Mouse (Mus musculus) R1 (cell line): ENCODE results near the gene Atp6v1c2.

Source experiments
- DNase-seq: peaks from one replicate; pipeline ENCODE4 v3.0.0-alpha.2; 2018; ENCODE audit warnings: low read depth, low spot score

Atp6v1c2 gene

DNA sequence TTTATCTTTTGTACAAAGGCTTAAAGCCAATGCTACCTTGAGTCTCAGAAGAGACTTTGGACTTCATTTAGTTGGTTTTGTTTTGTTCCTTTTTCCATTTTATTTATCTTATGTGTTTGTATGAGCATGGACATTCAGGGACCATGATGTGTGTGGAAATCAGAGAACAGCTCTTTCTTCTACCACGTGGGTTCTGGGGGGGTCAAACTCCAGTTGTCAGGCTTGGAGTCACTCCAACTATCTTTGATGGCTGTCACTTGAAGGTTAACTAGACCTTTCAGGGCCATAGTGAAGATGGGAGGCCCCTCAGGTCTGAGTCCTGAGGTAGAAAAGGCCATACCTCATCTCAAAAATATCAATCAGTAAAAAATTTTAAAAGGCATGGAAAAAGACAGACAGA, 4.3 kb upstream of the Atp6v1c2 start:
- no peak for DNase-seq

DNA sequence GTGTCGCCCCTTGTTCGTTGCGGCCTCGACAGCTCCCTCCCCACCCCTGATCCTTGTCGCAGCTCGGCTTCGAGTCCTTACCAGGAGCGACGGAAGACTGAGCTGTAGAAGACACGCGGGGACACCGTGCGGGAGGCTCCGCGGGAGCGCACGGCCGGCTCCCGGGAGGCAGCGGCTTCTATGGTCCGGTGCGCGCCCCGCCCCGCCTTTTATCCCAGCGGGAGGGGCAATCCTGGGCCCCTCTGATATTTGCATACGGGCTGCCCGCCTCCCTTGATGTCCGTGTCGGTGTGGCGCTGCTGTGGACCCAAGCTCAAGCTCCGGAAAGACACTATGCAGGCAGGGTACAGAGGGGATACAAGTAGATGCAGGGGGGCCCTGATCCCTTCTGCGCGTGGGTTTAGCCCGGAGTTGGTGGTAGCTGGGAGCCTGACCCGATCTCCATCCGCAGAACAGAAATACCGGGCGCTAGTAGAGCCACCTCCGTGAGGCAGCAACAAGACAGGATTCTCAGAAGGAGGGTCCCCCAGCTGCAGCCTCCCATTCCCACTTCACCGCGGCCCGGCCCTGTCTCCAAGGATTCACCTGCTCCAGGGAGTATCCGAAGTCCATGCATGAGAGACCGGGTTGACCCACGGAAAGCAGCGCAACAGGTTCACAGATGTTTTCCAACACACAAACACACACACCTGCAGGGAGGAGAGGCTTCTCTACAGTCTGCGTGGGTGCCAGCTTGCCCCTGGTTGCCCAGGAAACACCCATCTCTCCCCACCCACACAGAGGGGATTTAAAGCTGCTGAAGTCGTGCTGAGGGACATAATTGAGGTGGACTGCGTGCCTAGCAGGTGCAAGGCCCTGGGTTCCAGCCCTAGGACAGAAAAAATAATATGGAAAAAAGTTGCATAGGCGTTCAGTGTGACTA, 4.3 kb downstream of the Atp6v1c2 start:
- peak; percentile 39 for DNase-seq

DNA sequence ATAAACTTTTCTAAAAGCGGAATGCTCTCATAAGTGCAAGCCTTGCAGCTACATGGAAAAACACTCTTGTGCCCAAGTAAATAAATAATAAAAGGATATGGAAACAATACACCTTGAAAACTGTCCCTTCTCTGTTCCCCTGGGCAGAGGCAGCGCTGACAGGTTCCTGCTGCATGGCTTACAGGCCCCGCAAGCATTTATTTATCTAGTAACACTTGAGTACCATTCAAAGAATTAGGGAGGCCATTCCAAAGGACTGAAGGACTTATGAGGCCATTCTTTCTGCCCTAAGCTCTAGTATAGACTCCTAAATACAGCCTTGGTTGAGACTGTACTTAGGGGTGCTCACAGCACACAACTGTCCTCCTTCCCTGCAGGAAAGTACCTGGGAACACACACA, 10.7 kb downstream of the Atp6v1c2 start:
- no peak for DNase-seq

DNA sequence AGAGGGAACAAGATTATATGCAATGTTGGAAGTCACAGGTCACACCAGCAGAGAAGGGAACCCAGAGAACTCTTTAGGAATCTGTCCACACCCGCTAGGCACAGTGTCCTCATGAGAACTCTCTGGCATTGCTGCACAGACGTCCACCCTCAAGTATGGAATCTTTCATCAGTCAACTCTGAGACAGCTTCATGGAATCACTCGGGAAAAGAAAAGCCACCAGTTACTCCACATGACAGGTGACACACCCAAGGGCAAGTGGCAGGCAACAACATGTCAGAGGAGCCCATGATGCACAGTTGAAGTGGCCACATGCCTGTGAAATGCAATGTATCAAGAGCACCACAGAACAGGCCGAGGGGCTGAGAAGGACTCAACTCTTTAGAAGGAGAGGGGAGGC, 11.2 kb downstream of the Atp6v1c2 start:
- no peak for DNase-seq

DNA sequence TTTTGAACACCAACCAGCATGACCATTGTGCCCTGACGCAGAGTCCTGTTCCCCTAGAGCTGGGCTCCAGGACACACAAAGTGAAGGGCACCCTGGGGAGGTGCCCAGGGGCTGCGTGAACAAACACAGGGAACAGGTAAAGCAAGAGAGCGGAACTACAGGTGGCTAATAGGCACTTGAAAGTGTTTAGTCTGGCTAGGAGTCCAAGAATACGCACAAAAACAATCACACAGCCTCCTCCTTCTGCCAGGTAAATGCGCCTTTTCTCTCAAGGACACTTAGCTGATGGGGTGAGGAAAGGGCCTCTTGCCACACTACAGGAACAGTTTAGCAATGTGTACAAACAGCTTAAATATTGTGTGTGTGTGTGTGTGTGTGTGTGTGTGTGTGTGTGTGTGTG, 13.1 kb downstream of the Atp6v1c2 start:
- no peak for DNase-seq

DNA sequence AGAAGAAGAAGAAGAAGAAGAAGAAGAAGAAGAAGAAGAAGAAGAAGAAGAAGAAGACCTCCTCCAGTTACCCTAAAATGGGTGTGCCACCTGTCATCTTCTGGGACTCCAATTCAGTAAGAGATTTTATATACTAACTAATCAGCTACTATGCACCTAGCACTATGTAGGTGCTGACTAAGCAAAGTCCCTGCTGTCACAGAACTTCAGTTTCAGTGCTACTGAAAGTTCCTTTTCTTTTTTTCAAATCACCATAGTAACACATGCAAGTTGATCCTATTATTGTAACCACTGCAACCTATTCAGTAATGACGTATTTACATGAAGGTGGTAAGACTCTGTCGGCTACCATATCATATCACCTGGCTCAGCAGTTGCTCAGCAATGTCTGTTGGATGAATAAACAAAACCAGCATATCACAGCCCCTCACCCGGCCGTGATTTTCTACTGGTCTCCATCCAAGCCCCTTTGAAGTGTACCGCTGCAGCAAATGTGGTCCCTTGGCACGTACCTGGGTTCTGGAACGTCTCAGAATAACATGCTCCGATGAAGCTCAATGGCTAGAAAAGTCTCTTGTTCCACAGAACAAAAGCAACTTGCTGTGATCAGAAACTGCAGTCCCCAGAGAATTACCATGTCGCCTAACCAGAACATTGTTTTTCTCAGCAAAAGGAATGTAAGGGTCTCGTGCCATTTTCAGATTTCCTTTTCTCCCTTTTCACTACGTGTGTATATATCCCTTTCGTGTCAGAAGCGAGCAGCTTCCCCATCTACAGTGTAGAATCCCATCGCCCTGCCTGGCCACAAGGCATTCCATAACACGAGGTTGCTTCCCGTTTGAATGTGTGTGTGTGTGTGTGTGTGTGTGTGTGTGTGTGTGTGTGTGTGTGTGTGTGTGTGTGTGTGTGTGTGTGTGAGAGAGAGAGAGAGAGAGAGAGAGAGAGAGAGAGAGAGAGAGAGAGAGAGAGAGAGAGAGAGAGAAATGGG, 18.0 kb downstream of the Atp6v1c2 start:
- no peak for DNase-seq

DNA sequence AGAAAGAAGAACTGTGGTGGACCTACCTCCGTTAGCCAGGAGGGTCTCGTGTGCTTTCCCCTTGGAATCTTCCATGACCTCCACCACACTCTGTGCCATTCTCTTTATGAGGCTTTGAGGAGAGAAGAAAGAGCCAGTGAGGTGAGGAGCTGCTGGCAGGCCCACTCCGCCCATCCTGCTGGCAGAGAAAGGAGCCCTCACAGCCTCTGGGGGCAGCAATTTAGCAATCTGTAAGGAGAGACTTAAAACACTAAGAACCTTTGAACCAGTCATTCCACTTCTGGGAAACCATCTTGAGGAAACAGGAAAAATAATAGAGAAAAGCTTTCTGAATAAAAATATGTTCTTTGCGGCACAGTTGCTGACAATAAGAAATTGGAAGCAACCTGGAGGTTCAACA, 20.9 kb downstream of the Atp6v1c2 start:
- DNase-seq: no peak

DNA sequence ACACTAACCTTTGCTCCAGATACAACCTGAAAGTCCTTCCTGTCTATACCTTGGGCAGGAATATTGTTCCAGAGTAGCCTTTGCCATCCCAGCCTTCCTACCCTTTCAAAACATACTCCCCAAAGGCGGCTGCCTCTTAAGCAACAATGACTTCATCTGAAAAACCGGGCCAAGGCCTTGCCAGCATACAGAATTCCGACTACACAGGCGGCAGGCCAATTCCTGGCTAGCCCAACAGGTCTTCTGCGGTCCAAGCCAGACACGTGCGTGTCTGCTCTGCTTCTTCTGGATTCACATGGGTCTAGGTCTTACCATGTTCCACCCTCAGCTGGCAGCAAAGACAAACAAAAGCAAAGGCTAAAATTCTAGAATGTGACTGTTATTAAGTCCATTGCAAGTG, 23.7 kb downstream of the Atp6v1c2 start:
- no peak for DNase-seq

DNA sequence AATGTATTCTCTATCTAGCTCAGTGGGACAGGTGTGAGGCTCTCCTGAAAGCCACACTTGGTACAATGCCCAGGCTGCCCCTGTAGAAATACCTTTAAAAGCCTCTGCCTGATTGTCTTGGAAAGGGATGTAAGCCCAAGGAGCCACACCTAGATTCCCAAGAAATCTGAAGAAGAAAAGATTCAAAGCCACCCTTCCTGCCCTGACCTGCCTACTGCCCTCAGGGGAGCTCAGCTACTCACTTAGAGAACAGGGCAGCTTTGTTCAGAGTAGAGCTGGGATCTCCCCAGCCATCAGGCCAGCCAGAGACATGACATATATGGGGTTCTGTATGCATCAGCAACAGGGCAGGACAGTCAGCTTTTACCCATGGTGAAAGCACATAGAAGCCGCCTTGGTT, 29.3 kb downstream of the Atp6v1c2 start:
- peak; percentile 67 for DNase-seq

DNA sequence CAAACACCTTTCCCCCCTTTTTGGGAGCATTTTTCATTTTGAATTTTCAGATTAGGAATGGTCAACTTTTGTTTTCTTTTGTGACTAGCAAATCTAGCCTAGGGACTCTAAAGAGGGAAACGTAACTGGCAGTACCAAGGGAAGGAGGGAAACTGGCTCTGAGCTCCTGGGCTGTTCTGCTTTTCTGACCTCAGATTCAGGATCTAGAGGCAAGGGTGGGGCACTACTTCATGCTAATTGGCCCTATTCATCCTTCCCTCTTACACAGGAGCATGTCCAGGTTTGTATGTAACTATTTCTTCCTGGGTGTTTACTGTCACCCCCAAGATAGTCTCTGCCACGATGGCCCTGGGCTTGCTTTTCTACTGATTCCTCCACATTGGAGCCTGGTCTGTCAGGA, 32.3 kb downstream of the Atp6v1c2 start:
- no peak for DNase-seq

DNA sequence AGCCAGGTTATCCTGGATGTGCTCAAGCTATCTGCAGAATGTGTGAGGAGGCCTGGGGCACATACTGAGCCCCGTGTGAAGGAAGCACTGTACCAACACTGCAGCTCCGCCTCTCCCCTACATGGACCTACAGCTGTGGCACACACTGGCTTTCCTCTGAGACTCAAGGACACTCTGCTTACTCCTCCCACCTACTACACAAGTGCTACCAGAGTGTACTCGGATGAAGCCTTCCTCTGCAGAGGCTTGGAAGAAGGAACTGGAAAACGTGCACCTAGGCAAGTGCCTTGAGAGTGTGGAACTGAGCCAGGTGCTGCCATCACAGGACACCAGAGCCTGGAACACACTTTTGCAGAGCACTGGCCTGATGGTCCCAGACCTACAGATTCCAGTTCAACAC, 38.6 kb downstream of the Atp6v1c2 start:
- no peak for DNase-seq

DNA sequence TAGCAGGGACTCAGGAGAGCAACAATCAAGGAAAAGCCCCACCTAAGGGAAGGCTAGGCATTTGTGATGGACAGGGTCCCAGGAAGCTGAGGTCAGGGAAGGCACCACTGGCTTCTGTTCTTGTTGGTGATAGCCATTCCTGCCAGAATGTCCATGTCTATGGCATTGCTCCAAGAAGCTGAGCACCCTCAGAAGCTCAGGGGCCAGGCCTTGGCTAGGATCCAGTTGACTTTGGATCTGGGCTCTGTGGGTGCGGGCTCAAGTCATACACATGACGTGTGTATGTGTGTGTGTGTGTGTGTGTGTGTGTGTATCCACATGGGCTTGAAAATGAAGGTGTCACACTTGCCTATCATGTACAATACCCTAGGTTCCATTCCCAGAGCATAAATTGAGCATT, 39.2 kb downstream of the Atp6v1c2 start:
- DNase-seq: no peak

DNA sequence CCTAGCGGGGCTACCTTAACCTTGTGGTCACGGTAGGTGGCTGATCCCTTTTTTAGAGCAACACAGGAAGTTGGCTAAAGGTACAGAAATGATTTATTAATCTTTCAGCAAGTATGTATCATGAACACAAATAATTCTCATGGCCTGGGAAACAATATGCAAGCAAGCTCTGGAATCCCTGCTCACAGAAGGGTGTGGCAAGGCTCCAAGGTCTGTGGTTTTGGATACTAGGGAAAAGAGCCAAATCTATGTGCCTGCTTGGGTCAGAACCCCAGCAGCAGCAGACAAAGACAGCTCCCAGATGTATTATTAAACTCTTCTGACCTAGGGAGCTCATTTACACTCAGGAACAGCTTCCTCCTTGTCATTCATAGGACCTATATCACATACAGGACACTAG, 40.1 kb downstream of the Atp6v1c2 start:
- no peak for DNase-seq

DNA sequence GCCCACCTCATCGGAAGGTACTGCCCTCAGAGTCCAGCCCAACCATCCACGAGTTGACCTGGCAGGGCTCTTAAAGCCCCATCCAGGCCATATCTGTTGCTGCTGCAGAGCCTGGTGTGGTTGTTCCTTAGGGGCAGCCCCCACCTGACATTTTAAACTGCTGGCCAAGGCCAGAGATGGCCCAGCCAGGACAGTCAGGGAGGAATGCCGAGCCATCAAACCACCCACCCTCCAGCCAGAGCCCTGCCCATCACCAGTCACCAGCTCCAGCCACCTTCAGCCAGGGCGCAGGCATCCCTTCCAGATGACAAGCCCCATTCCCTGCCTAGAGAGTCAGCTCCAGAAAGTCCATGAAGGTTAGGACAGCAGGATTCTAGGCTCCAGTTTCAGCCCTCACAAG, 40.7 kb downstream of the Atp6v1c2 start:
- DNase-seq: no peak

DNA sequence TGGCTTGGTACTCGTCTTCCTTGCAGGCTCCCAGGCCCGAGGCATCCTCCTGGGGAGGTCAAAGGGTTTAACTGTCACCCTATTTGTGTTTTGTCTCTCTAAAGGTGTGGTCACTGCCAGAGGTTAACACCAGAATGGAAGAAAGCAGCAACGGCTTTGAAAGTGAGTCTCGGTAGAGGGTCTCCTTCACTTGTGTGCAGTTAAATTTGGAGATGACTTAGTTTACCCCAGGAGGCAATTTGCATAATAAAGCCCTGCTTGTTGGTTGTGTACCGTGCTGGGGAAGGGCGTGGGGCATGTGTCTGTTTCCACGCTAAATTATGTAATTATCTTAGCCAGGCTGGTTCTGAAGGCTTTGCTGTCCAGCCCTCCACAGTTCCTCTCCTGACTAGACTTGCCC, 55.3 kb downstream of the Atp6v1c2 start:
- peak; percentile 69 for DNase-seq

DNA sequence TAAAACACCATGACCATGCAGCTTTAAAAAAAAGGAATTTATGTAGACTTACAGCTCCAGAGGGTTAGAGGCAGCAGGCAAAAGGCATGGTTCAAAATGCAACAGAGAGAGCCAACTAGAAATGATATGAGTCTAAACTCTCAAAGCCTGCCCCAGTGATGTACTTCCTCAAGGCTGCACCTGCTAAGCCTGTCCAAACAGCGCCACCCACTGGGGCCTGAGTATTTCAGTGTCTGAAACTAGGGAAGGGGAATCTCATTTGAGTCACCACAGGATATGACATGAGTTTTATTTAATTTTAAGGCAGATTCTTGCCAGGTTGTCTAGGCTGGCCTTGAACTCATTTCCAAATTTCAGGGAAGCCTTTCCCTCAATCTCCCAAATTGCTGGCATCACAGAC, 57.9 kb downstream of the Atp6v1c2 start:
- DNase-seq: peak; percentile 66

DNA sequence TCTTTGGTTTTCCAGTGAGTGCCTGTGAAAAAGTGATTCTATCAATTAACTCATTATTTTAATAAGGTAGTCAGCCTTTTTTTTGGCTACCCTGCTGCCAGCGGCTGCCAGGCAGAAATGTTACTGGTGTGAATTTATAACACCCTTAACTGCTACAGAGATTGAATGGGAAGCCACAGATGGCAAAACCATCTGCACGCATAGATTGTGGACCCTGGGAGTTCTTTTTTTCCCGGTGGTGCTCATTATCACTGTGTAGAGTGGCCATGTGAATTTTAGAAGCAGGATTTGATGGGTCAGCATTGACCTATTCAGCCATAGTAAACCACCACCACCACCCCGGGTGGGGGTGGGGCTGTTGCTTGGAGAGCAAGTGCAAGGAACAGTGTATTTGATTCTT, 61.8 kb downstream of the Atp6v1c2 start:
- no peak for DNase-seq

DNA sequence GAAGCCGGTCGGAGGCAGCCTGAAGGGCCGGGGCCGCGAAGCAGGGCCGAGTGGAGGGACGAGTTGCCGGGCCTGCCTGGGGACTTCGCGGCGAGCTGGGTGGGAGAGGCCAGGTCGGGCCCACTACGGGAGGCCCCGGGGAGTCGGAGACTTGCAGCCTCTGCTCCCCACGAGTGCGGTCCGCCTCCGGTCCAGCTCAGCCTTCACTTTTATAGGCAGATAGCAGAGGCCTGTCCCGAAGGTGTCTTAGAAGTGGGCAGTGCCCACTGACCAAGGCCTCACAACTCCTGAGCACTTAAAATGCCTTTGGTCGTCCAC, 62.5 kb downstream of the Atp6v1c2 start:
- no peak for DNase-seq

DNA sequence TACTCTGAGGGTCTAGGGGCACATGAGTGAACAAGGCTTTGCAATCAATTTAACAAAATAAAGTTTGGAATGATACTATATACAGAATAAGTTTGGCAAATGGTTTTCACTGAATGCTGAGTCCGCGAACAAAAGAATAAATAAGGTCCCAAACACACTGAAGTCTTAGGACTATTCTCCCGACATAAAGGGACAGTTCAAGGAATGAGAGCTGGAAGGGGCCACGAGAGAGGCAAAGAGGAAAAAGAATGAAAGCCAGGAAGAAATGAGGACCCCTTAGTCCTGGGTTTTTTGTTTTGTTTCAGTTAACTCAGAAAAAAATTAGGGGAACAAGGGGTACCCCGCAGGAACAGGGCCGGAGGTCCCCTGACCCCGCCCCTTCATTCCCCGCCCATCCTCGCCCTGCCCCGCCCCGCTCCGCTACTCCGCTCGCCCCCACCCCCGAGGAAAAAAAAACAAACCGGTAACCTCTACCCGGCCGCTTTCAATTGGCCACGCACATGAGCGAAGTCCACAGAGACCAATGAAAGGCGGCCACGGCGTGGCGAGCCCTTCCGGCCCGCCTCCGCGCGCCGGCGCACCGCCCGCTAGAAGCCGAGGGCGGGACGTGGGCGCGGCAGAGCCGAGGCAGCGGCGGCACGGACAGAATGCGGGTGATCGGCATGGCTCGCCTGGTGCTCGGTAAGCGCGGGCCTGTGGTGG, 63.0 kb downstream of the Atp6v1c2 start, which contains the start of gene Pdia6:
Gene Pdia6 (plus strand): TSS at position 575 of the 702 bp plus-strand sequence.
- DNase-seq: peak; percentile 95

DNA sequence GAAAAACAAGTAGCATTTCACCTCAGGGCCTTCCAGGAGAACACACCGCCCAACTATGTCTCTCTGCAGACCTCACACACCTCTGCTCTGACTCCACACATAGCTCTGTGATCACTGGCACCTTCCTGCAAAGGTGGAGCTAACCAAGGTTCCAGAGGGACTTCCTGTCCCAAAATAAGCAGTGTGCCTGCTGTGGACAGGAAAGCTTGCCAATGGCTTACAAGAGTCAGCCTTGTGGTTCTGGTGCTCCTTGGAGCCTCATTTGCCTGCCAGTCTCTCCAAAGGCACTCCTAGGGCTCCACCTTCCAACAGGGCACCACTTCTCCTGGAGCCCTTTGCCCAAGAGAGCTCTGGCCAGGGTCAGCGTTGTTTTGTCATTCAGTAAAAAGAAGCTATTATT, 64.3 kb downstream of the Atp6v1c2 start:
- no peak for DNase-seq

DNA sequence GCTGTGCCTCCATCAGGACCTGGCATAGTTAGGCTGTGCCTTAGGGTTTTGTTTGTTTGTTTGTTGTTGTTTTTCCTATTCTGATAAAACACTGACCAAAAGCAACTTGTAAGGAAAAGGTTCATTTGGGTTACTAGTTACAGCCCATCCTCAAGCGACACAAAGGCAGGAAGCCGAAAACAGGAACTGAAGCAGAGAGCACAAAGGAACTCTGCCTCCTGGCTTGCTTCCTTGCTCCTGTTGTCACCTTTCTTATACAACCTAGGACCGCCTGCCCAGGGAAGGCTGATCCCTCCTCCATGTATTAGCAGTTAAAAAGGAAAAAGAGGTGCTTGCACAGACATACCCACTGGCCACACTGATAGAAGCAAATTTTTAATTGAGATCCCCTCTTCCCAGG, 65.3 kb downstream of the Atp6v1c2 start:
- no peak for DNase-seq

DNA sequence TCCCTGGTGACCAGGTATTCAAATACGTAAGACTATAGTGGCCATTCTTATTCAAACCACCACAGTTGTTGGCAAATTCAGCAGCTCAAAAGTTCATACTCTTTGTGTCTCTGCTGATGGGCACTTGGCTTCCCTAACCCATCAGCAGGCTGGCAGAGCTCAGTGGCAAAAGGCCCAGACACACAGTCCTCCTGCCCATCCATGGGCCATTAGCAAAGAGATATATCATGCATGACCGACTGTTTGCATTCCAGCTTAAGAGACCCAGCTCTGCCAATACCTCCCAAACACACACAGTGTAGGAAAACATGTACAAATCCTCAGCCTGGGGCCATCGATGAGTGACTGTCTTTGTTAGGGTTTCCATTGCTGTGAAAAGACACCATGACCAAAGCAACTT, 68.2 kb downstream of the Atp6v1c2 start:
- DNase-seq: no peak
